Mouse (Mus musculus) forebrain, embryonic 15.5 days (tissue): ENCODE measurements around the gene Med1. TPM values are rescaled to one million over a fixed set of nuclear protein-coding genes. Genes with fewer than 3 reads are reported as not detected.
"Not testable (repeated sequence)": the region's sequence is repeated elsewhere in the genome, so short reads cannot be mapped to it uniquely, and the experiment has no call there.

Experiments
- ATAC-seq: fragments of 200-750 bp; cut with Nextera tagmentation; replicated peaks from 2 replicates; pipeline ENCODE4 v1.8.0; 2017; ENCODE audit warnings: mild to moderate bottlenecking, moderate TSS enrichment, moderate library complexity
- H3K27ac ChIP-seq: fragments of 300-500 bp; sonication (generic); replicated peaks from 2 replicates; pipeline ENCODE4 v1.5.1; 2015; ENCODE audit warnings: mild to moderate bottlenecking, inconsistent platforms
- H3K27me3 ChIP-seq: fragments of 300-500 bp; sonication (generic); 2 replicates; pipeline ENCODE4 v1.6.1; 2015; ENCODE audit warnings: inconsistent platforms
- H3K36me3 ChIP-seq: fragments of 300-500 bp; sonication (generic); 2 replicates; pipeline ENCODE4 v1.6.1; 2015; ENCODE audit warnings: mild to moderate bottlenecking, inconsistent platforms
- H3K4me1 ChIP-seq: fragments of 300-500 bp; sonication (generic); 2 replicates; pipeline ENCODE4 v1.6.1; 2015; ENCODE audit warnings: inconsistent platforms
- H3K4me2 ChIP-seq: fragments of 300-500 bp; sonication (generic); replicated peaks from 2 replicates; pipeline ENCODE4 v1.6.1; 2015; ENCODE audit warnings: mild to moderate bottlenecking, inconsistent platforms
- H3K4me3 ChIP-seq: fragments of 300-500 bp; sonication (generic); 2 replicates; pipeline ENCODE4 v1.5.1; 2015; ENCODE audit warnings: mild to moderate bottlenecking, inconsistent platforms
- H3K9ac ChIP-seq: fragments of 300-500 bp; sonication (generic); replicated peaks from 2 replicates; pipeline ENCODE4 v1.6.1; 2015; ENCODE audit warnings: mild to moderate bottlenecking, inconsistent platforms
- H3K9me3 ChIP-seq: fragments of 300-500 bp; sonication (generic); 2 replicates; pipeline ENCODE4 v1.6.1; 2016; ENCODE audit warnings: inconsistent platforms
- WGBS: fragments of 180-500 bp; shearing (Covaris S2); methylation state at CpG from one replicate; pipeline ENCODE4 v1.1.7; 2015; ENCODE audit warnings: mixed read lengths; 5-methylcytosine and 5-hydroxymethylcytosine counted together
- polyA plus RNA-seq: library from polyadenylated mRNA; unstranded; fragments of >200 nt; fragmentation: Nextera tagmentation; extraction: Ambion mirVana; gene quantifications from 2 replicates; pipeline ENCODE4 v1.2.1, GENCODE M21; 2015

The Med1 gene
- polyA plus RNA-seq, 1 experiment from 2014 or later, result 70.0 TPM

GRCm38 (mm10) chr11:98201791-98202640 is 8.9 kb upstream of the Med1 start:
- Histone ChIP-seq H3K27me3 (no peaks in the 10 kb centered on the region), H3K4me2 (peak overlapping the region; percentile 62), H3K36me3 (no peaks in the 10 kb centered on the region), H3K4me1 (peaks cover 27% of the 10 kb centered on the region), H3K4me3 (peak overlapping the region; percentile 97), H3K9me3 (no peaks in the 10 kb centered on the region), H3K9ac (peak overlapping the region; percentile 99), H3K27ac (peak overlapping the region; percentile 100)
- whole genome bisulfite sequencing, result 2% methylated on average over 27 of the region's 27 CpGs
- peak; percentile 14 for ATAC-seq

GRCm38 (mm10) chr11:98190820-98191219 is 2.3 kb downstream of the Med1 start:
- H3K9me3 ChIP-seq, result no peaks in the 10 kb centered on the region
- no peak for ATAC-seq
- no peaks in the 10 kb centered on the region for H3K27me3 ChIP-seq
- no peak overlapping the region for H3K27ac ChIP-seq
- no peak overlapping the region for H3K4me3 ChIP-seq
- 84% methylated on average over 5 of the region's 5 CpGs for WGBS
- peaks cover 19% of the 10 kb centered on the region for H3K4me1 ChIP-seq
- H3K36me3 ChIP-seq, result peaks cover 28% of the 10 kb centered on the region
- H3K4me2 ChIP-seq, result no peak overlapping the region
- no peak overlapping the region for H3K9ac ChIP-seq

- Histone ChIP-seq H3K4me1 (peaks cover 13% of the 10 kb centered on the region), H3K9ac (no peak overlapping the region), H3K9me3 (no peaks in the 10 kb centered on the region), H3K36me3 (peaks cover 54% of the 10 kb centered on the region), H3K4me3 (no peak overlapping the region), H3K27ac (no peak overlapping the region), H3K27me3 (no peaks in the 10 kb centered on the region), H3K4me2 (no peak overlapping the region)
- WGBS, result 89% methylated on average over 9 of the region's 9 CpGs
- ATAC-seq, result no peak
Observed at GRCm38 (mm10) chr11:98187640-98188395, 5.3 kb downstream of the Med1 start.

GRCm38 (mm10) chr11:98182149-98182548 is 10.9 kb downstream of the Med1 start:
- not testable (repeated sequence) for ATAC-seq, H3K27me3 ChIP-seq, H3K27ac ChIP-seq, H3K9me3 ChIP-seq, H3K9ac ChIP-seq, H3K4me3 ChIP-seq, H3K4me1 ChIP-seq, H3K4me2 ChIP-seq
- H3K36me3 ChIP-seq, result peaks cover 73% of the 10 kb centered on the region
- WGBS, result 90% methylated on average over 3 of the region's 3 CpGs

- Histone ChIP-seq H3K4me3 (no peak overlapping the region), H3K9me3 (no peaks in the 10 kb centered on the region), H3K9ac (no peak overlapping the region), H3K4me1 (no peaks in the 10 kb centered on the region), H3K27me3 (no peaks in the 10 kb centered on the region), H3K36me3 (peaks cover 82% of the 10 kb centered on the region), H3K27ac (no peak overlapping the region), H3K4me2 (no peak overlapping the region)
- 77% methylated on average over 1 of the region's 1 CpGs for WGBS
- ATAC-seq, result no peak
Observed at GRCm38 (mm10) chr11:98168400-98168799, 24.7 kb downstream of the Med1 start.

GRCm38 (mm10) chr11:98155094-98155493 is 38.0 kb downstream of the Med1 start:
- H3K27me3 ChIP-seq, result no peaks in the 10 kb centered on the region
- H3K36me3 ChIP-seq, result peaks cover 55% of the 10 kb centered on the region
- no peak for ATAC-seq
- no peaks in the 10 kb centered on the region for H3K9me3 ChIP-seq
- no peak overlapping the region for H3K4me2 ChIP-seq
- H3K9ac ChIP-seq, result no peak overlapping the region
- H3K4me3 ChIP-seq, result no peak overlapping the region
- peaks cover 3% of the 10 kb centered on the region; the same call in 1 of the 2 replicates for H3K4me1 ChIP-seq
- H3K27ac ChIP-seq, result no peak overlapping the region
- 90% methylated on average over 6 of the region's 6 CpGs for WGBS

GRCm38 (mm10) chr11:98150625-98151156 is 42.4 kb downstream of the Med1 start:
- WGBS, result 9% methylated on average over 10 of the region's 10 CpGs
- no peak overlapping the region for H3K27ac ChIP-seq
- peak overlapping the region; percentile 72 for H3K4me3 ChIP-seq
- H3K27me3 ChIP-seq, result no peaks in the 10 kb centered on the region
- peaks cover 32% of the 10 kb centered on the region for H3K4me1 ChIP-seq
- peak overlapping the region; percentile 95; the same call in 1 of the 2 replicates for H3K9ac ChIP-seq
- peak overlapping the region; percentile 69 for H3K4me2 ChIP-seq
- no peaks in the 10 kb centered on the region for H3K9me3 ChIP-seq
- peaks cover 15% of the 10 kb centered on the region for H3K36me3 ChIP-seq
- no peak for ATAC-seq

GRCm38 (mm10) chr11:98149786-98150624 is 43.1 kb downstream of the Med1 start, which contains the start of gene Fbxl20:
Gene Fbxl20 (minus strand): TSS chr11:98150403.
- Histone ChIP-seq H3K9me3 (no peaks in the 10 kb centered on the region), H3K27ac (peak within 1 kb of the TSS; percentile 94), H3K9ac (peak within 1 kb of the TSS; percentile 95), H3K4me2 (peak within 1 kb of the TSS; percentile 69), H3K4me1 (peaks cover 33% of the 10 kb centered on the region), H3K36me3 (peaks cover 10% of the 10 kb centered on the region), H3K4me3 (peak within 1 kb of the TSS; percentile 72), H3K27me3 (no peaks in the 10 kb centered on the region)
- WGBS, result under 1% methylated on average over 65 of the region's 65 CpGs
- peak; percentile 91 for ATAC-seq

- under 1% methylated on average over 55 of the region's 57 CpGs for WGBS
- Histone ChIP-seq H3K27me3 (no peaks in the 10 kb centered on the region), H3K4me2 (peak overlapping the region; percentile 69), H3K9ac (peak overlapping the region; percentile 95), H3K9me3 (no peaks in the 10 kb centered on the region), H3K36me3 (peaks cover 3% of the 10 kb centered on the region), H3K4me3 (peak overlapping the region; percentile 72), H3K27ac (peak overlapping the region; percentile 94), H3K4me1 (peaks cover 33% of the 10 kb centered on the region)
- peak; percentile 93 for ATAC-seq
Observed at GRCm38 (mm10) chr11:98149304-98149750, 43.8 kb downstream of the Med1 start.

- H3K9me3 ChIP-seq, result no peaks in the 10 kb centered on the region
- WGBS, result 2% methylated on average over 36 of the region's 45 CpGs
- H3K27me3 ChIP-seq, result no peaks in the 10 kb centered on the region
- H3K27ac ChIP-seq, result peak overlapping the region; percentile 94
- peak overlapping the region; percentile 69 for H3K4me2 ChIP-seq
- peak overlapping the region; percentile 95 for H3K9ac ChIP-seq
- no peaks in the 10 kb centered on the region for H3K36me3 ChIP-seq
- H3K4me3 ChIP-seq, result peak overlapping the region; percentile 72
- H3K4me1 ChIP-seq, result peaks cover 33% of the 10 kb centered on the region
- ATAC-seq, result peak; percentile 48
Observed at GRCm38 (mm10) chr11:98148551-98149301, 44.4 kb downstream of the Med1 start.

GRCm38 (mm10) chr11:98145856-98146255 is 47.2 kb downstream of the Med1 start:
- Histone ChIP-seq H3K9ac (no peak overlapping the region), H3K27ac (no peak overlapping the region), H3K36me3 (no peaks in the 10 kb centered on the region), H3K4me3 (no peak overlapping the region), H3K27me3 (no peaks in the 10 kb centered on the region), H3K9me3 (no peaks in the 10 kb centered on the region), H3K4me1 (peaks cover 33% of the 10 kb centered on the region), H3K4me2 (no peak overlapping the region)
- no peak for ATAC-seq
- WGBS, result 80% methylated on average over 7 of the region's 7 CpGs
